Mouse (Mus musculus): ENCODE results near the gene Barhl1.

The Barhl1 gene

DNA sequence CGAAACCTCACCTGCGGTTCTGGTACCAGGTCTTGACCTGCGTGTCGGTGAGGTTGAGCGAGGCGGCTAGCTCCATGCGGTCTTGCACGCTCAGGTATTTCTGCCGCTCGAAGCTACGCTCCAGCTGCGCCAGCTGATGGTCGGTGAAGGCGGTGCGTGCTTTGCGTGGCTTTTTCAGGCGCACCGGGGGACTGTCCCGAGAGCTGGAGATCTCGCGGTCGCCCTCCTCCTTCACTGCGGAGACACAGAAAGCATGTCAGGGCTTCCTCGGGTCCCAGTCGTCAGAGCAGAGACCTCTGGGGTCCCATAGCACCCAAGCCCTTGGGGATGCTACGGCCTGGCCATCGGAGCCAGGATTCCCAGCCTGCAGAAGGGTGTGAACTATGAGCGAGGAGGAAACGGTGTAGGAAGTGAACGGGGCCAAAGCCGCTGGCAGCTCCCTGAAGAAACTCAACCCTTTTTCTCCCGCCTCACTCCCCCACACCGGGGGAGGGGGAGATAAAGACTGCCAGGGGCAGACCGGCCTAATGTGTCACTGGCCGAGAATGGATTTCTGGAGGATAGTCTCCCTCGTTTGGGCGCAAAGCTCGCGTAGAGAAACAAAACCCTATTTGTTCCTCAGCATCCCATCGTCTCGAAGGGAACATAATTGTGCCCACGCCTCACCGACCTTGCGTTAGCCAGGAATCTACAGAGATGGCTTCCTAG, 5.0 kb downstream of the Barhl1 start:
- no peak for DNase-seq (ENCODE audit: low spot score in 2 of 2)

DNA sequence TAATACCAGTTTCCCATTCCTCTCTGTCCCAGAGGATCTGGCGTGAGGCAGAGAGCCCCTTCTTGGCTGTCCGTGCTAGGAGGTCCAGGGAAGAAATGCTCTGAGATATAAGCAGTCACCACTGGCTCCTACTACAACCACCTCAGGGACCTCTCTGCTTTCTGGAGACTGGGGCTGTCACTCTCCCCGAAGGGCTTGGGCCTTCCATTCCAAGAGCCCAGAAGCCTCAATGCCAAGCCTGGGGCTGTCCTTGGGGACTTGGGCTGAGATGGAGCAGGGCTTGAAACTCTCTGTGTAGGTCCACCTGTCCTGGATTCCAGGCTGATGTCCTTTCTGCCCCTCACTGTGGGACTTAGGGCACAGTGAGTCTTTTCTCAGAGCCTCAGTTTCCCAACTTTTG, 5.6 kb downstream of the Barhl1 start:
- no peak for DNase-seq (ENCODE audit: low spot score in 2 of 2)

DNA sequence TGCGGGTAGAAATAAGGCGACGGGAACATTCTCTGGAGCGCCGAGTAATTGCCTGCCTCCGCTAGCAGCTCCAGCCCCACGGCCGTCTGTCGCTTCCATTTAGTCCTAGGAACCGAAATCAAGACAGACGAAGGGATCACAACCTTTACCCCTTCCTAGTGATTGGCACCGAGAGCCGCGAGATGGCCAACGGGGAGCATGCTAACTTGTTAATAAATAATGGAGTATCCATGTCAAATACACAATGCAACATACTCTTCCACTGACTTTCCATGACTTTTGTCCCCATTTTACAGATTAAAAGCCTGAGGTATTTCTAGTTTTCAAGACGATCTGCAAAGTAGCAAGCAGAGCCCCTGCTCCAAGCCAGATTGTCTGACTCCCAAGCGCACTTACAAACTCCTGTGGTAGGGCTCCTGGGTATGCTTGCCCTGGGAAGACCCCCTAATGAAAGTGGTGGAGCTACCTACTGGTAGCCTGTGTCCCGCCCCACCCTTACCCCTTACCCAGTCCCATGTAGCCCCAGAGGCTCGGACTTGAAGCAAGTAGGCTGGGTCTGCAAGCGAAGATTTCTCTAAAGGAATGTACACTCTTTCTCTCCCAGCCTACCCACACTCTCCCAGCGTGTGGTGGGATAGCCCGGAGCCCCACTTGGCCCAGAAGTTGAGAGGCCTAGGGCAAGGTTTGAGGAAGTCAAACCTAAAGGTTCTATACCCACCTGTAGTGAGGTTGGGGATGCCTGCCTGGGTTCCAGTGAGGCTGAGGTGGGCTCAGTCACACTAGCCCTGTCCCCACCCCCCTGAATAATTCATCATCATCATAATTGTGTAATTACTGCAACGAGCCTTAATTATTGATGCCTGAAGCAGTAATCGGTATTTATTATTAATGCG, 6.4 kb downstream of the Barhl1 start:
- DNase-seq (ENCODE audit: low spot score in 2 of 2) = no peak

DNA sequence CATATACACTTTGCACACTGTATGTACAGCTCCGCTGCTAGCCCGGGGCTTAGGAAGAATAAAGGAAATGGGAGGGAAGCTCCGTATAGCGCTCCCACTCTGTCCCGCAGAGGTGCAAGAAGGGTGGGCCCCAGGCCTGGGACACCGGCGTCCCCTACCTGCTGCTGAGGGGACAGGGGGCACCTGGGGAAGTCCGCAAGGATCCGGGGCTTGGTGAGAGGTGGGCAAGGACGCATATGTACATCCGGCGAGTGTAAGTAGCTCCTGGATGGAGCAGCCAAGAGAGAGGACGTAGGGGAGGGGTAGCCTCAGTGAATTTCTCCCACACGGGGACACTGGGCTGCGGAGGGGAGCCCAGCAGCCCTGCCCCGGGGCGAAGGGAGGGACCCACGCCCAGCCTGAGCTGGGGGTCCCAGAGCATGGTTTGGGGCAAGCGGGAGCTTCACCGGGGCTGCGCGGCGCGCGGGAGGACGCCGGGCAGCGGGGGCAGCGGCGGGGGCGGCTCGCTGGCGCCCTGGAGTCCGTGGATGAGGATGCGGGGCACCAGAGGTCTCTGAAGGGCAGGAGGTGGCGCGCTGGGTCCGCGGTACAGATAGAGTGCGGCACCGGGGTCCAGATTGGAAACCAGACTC, 7.2 kb downstream of the Barhl1 start:
- no peak for DNase-seq (ENCODE audit: low spot score in 2 of 2)

DNA sequence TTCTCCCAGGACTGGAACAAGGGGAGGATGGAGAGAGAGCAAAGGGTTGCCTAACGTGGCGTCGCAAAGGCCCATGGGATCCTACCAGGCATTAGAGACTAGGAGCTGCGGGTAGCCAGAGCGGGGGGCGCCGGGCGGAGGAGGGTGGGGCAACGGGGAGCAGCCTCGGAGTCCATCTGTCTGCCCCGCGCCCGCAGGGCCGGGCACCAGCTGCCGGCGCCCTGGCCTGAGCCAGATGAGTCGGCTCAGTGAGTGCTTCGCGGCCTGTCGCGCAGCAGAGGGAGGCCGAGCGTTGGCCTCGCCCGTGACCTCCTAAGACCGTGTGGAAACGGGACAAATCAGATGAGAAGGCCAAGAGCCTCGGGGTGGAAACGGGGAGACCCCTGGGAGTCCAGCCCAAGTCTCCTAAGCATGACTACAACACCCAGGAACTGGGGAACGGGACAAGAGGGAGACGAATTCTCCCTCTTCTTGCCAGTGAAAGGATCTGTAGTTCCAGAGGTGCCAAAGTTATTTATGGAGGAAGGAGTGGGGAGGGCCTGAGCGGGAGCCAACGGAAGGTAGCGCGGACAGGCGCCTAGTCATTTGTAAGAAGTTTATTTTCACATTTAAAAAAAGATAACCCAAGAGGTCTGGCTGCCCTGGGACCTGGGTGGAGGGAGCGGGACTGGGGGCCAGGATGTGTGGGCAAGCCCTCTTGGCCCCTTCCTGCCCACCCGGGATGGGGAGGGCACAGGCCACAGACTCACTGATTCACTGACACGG, 7.9 kb downstream of the Barhl1 start:
- DNase-seq (ENCODE audit: low spot score in 2 of 2) = no peak

DNA sequence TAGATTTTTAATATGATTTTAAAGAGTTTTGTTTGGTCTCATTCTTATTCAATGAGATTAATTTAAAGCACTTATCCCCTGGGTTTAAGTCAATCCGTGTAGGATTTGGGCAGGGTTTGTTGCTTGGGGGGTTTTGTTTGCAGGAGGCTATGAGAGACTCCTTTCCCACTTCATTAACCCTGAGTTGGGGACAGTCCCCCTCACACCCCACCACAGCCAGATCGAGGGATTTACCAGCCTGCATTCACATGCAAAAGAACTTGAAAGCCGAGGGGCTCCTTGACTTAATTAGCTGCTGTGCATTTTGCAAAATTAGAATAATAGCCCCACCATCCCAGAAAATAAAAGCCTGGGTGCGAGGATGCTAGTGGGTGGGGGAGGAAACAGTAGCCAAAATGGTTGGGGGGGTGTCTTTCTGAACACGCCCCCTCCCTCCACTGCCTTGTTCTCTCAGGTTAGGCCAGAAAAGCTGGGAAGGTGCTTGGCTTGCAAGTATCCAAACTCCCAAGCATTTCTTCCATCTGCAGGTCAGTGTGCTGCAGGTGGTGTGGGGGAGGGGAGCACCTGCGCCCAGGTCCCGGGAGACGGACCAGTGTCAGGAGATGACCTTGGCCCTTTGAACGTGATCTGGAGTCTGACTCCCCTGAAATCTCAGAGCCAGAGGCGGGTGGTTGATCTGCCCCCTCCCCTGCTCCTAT, 8.6 kb downstream of the Barhl1 start:
- no peak for DNase-seq (ENCODE audit: low spot score in 2 of 2)

DNA sequence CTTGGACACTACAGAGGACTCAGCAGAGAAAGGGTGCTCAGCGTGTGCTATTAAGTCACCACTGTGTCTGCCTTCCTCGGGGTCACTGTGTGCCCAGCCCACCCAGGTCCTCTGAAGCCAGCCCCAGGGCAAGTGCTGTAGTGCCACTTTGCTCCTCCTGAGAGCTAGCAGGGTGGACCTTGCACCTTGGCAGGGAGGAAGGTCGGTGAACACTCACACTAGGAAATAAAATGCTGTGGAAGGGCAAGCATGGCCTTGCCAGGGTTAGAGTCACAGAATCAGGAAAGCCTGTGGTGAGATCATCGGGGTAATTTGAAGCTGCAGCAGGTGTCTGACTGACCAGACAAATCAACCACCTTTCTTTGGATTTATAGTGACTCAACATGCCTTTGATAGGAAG, 10.9 kb downstream of the Barhl1 start:
- DNase-seq (ENCODE audit: low spot score in 2 of 2) = no peak

DNA sequence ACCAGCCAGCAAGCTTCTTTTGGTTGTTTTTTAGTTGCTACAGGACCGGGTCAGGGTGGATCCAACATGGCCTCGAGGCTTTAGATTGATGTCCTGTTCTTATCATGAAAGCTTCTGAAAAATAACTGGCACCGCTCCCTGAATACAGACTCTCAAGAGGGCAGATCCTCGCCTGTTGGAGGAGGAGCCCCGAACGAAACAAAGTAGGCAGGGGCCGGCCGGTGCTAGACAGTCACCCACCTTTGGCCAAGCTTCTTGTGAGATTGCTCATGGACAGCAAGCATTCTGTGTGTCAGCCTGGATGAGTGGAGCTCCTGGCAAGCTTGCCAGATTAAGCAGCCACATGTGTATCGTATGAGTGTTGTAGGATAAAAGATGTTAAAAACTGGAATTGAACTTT, 11.7 kb downstream of the Barhl1 start:
- DNase-seq (ENCODE audit: low spot score in 2 of 2) = no peak

DNA sequence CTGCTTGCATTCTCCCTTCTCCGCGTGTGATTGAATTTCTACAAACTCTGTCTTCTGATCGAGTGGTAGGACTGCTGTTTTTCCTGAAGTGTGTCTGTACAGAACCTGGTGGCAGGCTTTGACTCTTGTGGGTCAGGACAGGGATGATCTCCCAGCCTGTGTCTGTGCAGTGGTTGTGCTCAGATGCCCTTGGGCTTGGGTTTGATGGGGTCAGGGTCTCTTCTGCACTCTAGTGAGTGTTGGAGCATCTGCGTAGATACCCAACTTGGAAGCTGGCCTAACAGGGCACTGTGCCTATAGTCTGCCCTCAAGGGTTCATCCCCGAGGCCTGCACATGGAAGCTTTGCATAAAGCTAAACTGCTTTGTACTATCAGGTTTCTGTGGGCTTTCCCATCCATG, 12.6 kb downstream of the Barhl1 start:
- DNase-seq (ENCODE audit: low spot score in 2 of 2) = no peak

DNA sequence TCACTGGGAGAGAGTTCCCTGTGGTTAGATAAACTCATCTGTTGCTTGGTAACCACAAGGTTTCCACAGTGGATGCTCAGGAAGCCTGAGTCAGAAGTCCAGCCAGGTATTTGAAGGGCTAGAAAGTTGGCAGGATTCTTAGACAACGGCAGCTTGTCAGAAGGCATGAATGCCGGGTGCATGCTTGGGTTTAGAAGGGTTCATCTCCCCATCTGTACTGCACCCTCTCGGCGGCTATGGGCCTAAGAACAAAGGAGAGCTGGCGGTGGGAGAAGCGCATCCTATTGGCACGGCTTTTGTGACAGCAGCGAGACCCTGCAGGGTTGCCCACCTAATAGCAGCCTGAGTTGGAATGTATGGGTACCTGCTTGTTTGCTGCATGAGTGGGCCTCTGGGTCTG, 14.2 kb downstream of the Barhl1 start:
- DNase-seq (ENCODE audit: low spot score in 2 of 2) = no peak

DNA sequence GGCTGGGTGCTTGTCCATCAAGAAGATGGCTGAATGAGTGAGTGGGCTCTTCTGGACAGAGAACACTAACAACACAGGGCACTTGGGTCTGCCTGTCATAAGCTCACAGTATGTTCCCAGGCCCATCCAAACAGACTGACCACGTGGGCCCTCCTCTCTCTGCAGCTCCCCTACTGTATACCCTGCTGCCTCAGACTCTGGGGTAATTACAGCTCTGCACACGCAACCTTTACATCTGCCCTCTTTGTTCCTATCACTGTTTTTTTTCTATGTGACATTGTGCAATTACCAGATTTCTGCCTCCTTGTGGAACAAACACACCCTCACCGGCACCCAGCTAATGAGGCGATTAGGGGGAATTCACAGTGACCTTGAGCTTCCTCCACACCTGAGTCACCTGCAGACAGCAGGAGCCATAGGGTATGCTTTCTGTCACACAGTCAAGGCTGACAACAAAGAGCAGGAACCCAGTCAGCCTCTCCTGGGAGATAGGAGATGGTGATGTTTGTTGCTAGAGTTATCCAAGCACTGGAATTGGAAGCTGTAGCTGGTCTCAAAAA, 19.0 kb downstream of the Barhl1 start:
- DNase-seq (ENCODE audit: low spot score in 2 of 2) = no peak

DNA sequence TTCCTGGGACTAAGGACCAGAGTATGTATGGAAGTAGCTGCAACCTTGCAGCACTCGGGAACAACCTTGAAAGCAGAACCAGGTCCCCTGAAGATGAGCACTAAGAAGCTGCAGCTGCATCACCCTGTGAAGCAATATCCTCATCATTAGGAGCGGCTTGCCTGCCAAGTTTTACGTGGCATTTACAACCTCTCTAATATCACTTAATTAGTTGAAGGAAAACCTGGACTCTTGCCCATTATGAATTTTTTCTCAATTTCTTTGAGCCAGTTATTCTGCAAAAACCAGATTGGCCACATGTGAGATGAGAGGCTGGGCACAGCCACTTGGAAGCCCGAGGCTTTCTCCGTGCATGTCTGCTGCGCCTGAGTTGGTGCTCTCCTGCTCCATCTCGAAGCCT, 20.6 kb downstream of the Barhl1 start:
- no peak for DNase-seq (ENCODE audit: low spot score in 2 of 2)

DNA sequence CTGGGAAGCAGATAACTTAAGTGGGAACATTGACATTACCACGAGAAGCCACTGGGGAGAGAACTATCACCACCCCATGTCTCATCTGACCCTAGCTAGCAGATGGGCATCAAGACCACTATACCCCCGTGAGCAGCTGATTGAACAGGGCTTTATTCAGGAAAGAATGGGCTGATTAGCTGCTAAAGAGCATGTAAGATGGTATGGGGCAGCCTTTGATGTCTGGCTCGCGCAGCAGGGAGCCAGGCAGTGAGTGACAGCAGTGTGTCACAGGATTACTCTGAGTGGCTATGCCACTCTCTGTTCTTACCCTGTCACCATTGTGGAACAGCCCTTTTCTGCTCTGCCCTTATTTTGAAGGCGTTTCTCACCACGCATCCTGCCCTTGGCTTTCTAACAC, 22.9 kb downstream of the Barhl1 start:
- DNase-seq (ENCODE audit: low spot score in 2 of 2) = no peak

DNA sequence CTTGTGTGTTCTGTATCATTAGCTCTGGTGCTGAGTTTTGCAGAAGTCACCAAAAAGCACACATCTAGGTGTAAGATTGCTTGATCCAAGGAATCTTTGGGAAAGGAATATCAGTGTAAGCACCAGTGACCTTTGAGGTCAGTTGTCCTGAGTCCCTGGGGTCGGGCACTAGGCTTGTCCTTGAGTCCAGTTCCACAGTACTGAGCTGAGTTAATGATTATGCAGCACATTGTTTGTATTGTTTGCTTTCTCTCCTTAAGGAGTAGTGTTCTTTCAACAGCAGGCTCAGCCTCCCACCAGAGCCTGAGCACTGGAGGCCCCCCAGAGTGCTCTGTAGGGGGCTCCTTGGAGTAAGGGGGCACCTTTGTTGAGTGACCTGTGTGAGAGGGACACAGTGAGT, 23.7 kb downstream of the Barhl1 start:
- no peak for DNase-seq (ENCODE audit: low spot score in 2 of 2)

DNA sequence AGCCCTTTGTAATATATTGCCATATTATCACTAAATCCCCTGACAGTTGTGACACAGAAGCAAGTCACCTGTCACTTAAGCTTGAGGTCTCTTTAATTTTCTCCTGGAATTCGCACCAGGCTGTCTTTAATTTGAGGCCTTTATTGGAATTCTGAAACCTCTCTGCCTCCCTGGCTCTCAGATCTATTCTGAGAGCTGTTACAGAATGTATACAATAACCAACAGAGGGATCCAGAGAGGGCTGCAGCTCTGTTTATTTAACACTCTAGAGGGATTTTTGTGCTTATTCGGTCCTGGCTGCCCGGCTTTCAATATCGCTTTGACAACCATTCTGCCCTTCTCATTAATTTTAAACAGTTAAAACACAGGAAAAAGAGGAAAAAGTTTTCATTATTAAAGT, 31.6 kb downstream of the Barhl1 start:
- DNase-seq (ENCODE audit: low spot score in 2 of 2) = no peak

DNA sequence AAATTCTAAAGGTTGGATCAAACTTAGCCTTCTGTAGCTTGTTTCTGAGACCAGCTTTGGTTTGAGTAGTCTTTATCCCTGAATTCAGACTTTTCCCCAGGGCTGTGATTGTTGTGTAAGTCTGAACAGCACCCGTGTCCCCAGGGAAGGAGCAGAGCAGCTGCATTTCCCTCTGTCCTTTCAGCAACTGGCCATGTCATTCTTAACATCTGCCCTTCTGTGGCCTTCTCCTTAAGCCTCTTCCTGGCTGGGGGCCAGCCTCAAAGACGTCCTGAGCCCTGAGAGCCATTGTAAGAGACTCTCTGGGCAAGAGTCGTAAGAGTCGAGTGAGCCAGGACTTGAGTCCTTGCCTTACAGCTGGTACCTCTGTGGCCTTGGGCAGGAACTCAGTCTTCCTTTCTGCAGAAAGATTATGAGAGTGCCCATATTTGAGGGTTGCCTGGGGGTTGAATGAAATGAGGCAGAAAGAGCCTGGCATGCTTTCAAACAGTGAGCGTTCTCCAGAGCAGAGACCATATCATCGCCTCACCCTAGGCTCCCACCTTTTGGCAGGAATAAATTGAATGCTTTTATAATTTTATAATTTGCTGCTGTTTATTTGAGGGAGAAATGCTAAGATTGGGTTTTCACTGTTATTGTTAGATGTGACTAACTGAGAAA, 33.5 kb downstream of the Barhl1 start:
- no peak for DNase-seq (ENCODE audit: low spot score in 2 of 2)

DNA sequence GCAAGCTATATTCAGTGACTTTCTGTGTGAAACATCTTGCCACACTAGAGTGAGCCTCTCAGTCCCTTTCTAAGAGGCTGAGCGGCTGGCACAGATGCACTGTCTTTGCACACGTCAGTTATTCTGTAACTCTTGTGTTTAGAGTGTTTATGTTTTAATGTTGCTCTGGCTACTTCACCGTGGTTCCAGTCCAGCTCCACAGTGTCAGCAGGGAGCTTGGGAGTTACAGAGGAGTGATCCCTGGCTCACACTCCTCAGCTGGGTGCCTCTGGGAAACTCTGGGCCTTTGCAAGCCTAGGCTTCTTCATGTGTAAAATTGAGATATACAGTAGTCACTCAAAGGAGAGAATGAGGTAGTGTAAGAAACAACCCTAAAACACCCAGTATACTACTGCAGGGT, 34.4 kb downstream of the Barhl1 start:
- no peak for DNase-seq (ENCODE audit: low spot score in 2 of 2)

DNA sequence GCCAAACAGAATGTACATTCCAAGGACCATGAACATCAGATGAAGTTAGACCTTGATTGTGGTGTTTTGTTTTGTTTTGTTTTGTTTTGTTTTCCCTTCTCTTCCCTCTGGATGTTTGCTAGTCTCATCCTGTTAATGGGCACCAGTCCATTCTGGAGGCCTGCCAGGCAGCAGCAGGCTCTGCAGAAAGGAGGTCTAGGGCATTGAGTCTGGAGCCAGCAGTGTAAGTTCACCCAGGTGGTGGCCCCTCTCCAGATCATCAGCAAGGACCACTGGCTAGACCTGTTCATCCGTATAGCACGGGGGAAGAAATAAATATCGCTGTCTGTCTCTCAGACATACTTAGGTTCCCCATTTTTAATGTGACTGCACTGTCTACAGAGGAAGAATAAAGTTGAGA, 35.2 kb downstream of the Barhl1 start:
- DNase-seq (ENCODE audit: low spot score in 2 of 2) = no peak

DNA sequence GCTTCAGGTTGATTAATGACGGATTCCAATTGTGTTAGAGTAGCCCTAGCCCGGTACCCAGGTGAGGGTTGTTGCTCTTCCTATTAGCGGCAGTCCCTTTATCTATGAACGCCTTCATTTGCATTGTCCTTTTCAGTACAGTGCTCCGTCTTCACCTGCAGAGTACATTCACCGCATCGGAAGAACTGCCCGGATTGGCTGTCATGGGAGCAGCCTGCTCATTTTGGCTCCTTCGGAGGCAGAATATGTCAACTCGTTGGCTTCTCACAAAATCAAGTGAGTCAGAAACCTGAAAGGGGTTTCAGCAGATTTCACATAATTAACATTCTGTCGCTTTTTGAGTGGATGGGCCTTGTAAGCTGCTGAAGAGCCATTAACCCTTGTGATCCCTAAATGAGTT, 40.9 kb downstream of the Barhl1 start:
- DNase-seq (ENCODE audit: low spot score in 2 of 2) = no peak

DNA sequence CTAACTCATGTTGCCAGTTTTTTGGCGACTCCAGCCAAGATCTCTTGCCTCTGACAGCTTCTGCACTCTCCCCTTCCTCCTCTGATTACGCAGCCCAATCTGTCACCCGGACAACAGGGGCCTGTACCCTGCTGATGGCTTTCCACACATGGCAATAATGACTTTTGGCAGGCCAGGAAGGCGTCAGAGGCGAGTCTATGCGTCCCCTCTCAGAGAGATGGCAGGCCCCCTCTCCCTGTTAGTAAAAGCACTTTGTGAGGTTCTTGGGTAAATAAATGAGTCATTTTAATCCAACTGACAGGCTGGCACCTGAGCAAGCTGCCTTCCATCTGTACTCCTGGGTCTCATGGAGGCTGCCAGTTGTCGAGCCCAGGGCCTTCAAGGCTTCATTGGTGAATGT, 49.0 kb downstream of the Barhl1 start:
- DNase-seq (ENCODE audit: low spot score in 2 of 2) = no peak

DNA sequence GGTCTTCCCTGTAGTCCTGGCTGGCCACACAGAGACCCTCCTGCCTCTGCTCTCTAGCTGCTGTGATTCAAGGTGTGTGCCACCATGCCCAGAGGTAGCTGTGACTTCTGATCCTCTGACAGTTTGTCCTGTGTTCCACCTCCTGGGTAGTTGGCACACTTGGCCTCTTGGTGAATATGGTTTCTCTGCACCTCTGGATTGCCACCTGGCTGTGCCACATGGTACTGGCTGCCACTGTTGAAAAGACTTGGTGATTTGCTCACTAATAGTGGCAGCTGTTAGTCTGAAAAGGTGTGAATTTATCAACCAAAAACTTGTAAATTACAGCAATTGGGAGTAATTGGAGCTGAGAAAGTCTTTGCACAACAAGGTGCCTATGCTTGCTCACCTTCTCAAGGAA, 52.6 kb downstream of the Barhl1 start:
- DNase-seq (ENCODE audit: low spot score in 2 of 2) = no peak
